Mouse (Mus musculus) liver, postnatal 0 days (tissue): ENCODE results near the gene Catsper4. TPM values are rescaled to one million over a fixed set of nuclear protein-coding genes. Genes with fewer than 3 reads are reported as not detected.
"Not testable (repeated sequence)": the region's sequence is repeated elsewhere in the genome, so short reads cannot be mapped to it uniquely, and the experiment has no call there.

Source experiments
- ATAC-seq: fragments of 200-750 bp; cut with Nextera tagmentation; 2 replicates; pipeline ENCODE4 v1.8.0; 2017; ENCODE audit warnings: mild to moderate bottlenecking, moderate library complexity
- DNase-seq: peaks from one replicate; pipeline ENCODE4 v3.0.0-alpha.2; 2016
- H3K27ac ChIP-seq: fragments of 300-500 bp; sonication (generic); 2 replicates; pipeline ENCODE4 v1.5.1; 2014; ENCODE audit warnings: antibody characterized with exemption, moderate library complexity, mild to moderate bottlenecking, low read depth
- H3K27me3 ChIP-seq: fragments of 300-500 bp; sonication (generic); 2 replicates; pipeline ENCODE4 v1.6.1; 2014; ENCODE audit warnings: low read length, control low read depth, mixed read lengths; ENCODE audit not compliant: insufficient read depth
- H3K36me3 ChIP-seq: fragments of 300-500 bp; sonication (generic); replicated peaks from 2 replicates; pipeline ENCODE4 v1.6.1; 2014; ENCODE audit warnings: mild to moderate bottlenecking, control low read depth, low read length, moderate library complexity, mixed read lengths; ENCODE audit not compliant: insufficient read depth
- H3K4me1 ChIP-seq: fragments of 300-500 bp; sonication (generic); 2 replicates; pipeline ENCODE4 v1.6.1; 2014; ENCODE audit warnings: antibody characterized with exemption, mild to moderate bottlenecking, control low read depth; ENCODE audit not compliant: insufficient read depth
- H3K4me2 ChIP-seq: fragments of 300-500 bp; sonication (generic); 2 replicates; pipeline ENCODE4 v1.6.1; 2014; ENCODE audit warnings: low read depth, mild to moderate bottlenecking, low read length, moderate library complexity, mixed read lengths
- H3K4me3 ChIP-seq: fragments of 300-500 bp; sonication (generic); 2 replicates; pipeline ENCODE4 v1.5.1; 2014; ENCODE audit warnings: low read depth, low read length
- H3K9ac ChIP-seq: fragments of 300-500 bp; sonication (generic); replicated peaks from 2 replicates; pipeline ENCODE4 v1.6.1; 2014; ENCODE audit warnings: mild to moderate bottlenecking, moderate library complexity
- H3K9me3 ChIP-seq: fragments of 300-500 bp; sonication (generic); 2 replicates; pipeline ENCODE4 v1.6.1; 2016; ENCODE audit warnings: mild to moderate bottlenecking, control low read depth, low read length, mixed read lengths
- CTCF ChIP-seq: sonication (generic); IDR thresholded peaks from 2 replicates; pipeline ENCODE4 v1.5.1; 2016; ENCODE audit warnings: antibody characterized with exemption, low read depth
- EP300 ChIP-seq: IDR thresholded peaks from 2 replicates; pipeline ENCODE4 v1.6.1; 2016; ENCODE audit warnings: antibody characterized with exemption, low read depth, mild to moderate bottlenecking
- WGBS: fragments of 180-500 bp; shearing (Covaris S2); extraction: QIAGEN DNeasy Blood & Tissue Kit; methylation state at CpG from one replicate; pipeline ENCODE4 v1.1.7; 2014; ENCODE audit not compliant: insufficient replicate concordance; 5-methylcytosine and 5-hydroxymethylcytosine counted together
- polyA plus RNA-seq: library from polyadenylated mRNA; unstranded; fragments of >200 nt; fragmentation: Nextera tagmentation; extraction: Ambion mirVana; gene quantifications from 2 replicates; pipeline ENCODE4 v1.2.1, GENCODE M21; 2015

The Catsper4 gene
- not detected in 2 replicates for polyA plus RNA-seq

DNA sequence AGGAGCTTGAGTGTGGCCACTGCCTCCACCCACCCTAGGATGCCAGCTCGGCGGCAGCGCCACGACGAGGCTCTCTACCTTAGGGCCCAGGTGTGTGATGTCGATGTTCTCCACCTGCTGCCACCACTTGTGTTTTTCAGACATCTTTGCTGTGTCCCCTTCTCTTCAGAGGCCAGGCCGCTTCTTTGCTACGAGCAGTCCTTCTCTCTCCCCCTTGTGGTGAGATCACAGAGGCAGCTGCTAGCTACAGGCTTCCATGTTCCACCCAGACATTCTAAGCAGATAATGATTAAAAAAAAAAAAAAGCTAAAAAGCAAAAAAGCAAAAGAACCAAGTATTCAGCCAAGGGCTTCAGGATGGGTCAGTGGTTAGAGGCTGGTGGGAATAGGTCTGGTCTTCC is at the start of gene Catsper4:
Gene Catsper4 (minus strand): TSS at position 190 of the 400 bp plus-strand sequence.
- 76% methylated on average over 8 of the region's 8 CpGs for WGBS
- DNase-seq (no peak), ATAC-seq (no peak)
- Histone ChIP-seq H3K27ac (no peak within 1 kb of the TSS), H3K4me1 (no peaks in the 10 kb centered on the region), H3K9ac (no peak within 1 kb of the TSS), H3K36me3 (no peaks in the 10 kb centered on the region), H3K9me3 (no peaks in the 10 kb centered on the region), H3K4me3 (no peak within 1 kb of the TSS), H3K4me2 (no peak within 1 kb of the TSS), H3K27me3 (no peaks in the 10 kb centered on the region)
- no peak for TF ChIP-seq EP300
- TF ChIP-seq CTCF, result peak; percentile 34

DNA sequence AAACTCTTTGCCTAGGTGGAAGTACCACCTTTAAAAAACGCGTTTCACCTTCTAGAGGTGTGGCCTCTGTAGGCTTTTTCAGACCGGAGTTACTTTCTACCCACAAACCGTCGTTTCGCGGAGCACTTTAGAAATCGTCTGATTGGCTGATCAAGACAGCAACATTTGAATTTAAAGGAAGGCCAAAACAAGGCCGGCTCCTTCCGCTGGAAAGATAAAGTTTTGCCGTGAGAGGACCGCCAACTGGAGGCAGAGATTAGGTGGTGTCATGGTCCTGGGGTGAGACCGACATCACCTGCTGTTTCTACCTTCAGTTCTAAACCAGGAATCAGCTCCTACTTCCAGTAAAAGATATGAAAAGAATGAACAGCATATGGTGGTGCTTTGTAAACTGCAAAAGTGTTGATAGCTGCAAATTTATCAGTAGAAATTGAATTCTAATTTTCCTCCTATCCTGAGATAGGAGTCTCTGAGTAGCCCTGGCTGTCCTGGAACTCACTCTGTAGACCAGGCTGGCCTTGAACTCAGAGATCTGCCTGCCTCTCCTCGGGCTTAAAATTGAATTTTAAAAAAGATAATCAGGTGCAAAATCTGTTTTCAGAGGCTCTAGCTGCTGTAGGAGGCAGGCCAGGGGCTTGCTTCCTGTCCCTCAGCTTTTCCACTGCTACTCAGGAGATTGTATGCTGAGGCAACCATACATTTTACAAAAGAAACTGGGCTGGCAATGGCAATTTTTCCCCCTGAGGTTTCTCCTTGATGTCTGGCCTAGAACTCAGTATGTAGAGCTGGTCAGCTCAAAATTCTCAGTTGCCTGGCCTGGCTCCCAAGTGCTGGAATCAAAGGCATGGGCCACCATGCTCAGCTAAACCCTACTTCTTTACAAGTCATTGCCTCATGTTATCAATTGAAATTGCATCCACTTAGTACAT is 46.5 kb upstream of the Catsper4 start:
- ATAC-seq (peak; percentile 92), DNase-seq (peak; percentile 73)
- Histone ChIP-seq H3K27ac (peak overlapping the region; percentile 87), H3K9ac (peak overlapping the region; percentile 40), H3K27me3 (no peaks in the 10 kb centered on the region), H3K9me3 (no peaks in the 10 kb centered on the region), H3K36me3 (peaks cover 28% of the 10 kb centered on the region), H3K4me2 (peak overlapping the region; percentile 70), H3K4me3 (peak overlapping the region; percentile 40), H3K4me1 (peaks cover 14% of the 10 kb centered on the region)
- TF ChIP-seq EP300 (peak; percentile 90), CTCF (no peak)
- WGBS, result 4% methylated on average over 14 of the region's 14 CpGs

DNA sequence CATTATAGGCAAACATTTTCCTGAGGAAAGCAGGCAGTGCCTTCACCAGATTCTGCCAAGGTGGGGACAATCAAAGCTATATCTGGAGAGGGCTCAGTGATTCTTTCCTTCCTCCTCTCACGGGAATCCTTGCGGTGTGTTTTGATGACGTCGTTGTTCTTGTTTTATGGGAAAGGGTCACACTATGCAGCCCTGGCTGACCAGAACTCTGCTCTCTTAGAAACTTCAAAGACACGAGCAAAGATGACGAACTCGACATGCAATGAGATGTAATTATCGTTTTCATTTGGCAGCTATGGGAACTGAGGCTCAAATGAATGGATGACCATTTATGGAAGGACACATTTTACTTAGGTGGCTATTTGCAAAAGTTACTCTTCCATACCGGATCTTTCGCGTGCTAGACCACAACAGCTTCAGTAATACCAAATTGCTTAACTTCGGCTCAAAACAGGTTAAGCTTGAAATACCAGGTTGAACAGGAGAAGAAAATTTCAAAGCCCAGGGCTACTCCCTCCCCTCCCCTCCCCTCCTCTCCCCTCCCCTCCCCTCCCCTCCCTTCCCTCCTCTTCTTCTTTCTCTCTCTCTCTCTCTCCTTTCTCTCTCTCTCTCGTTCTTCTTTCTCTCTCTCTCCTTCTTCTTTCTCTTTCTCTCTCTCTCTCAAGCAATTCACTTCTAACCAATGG is 45.7 kb upstream of the Catsper4 start:
- DNase-seq (no peak), ATAC-seq (no peak)
- peaks cover 14% of the 10 kb centered on the region for H3K4me1 ChIP-seq
- no peaks in the 10 kb centered on the region for H3K9me3 ChIP-seq
- no peak for TF ChIP-seq CTCF
- TF ChIP-seq EP300, result no peak
- no peaks in the 10 kb centered on the region for H3K27me3 ChIP-seq
- H3K4me3 ChIP-seq, result peak overlapping the region; percentile 40
- 13% methylated on average over 13 of the region's 13 CpGs for WGBS
- peak overlapping the region; percentile 70 for H3K4me2 ChIP-seq
- peaks cover 21% of the 10 kb centered on the region for H3K36me3 ChIP-seq
- peak overlapping the region; percentile 87 for H3K27ac ChIP-seq
- peak overlapping the region; percentile 48 for H3K9ac ChIP-seq

DNA sequence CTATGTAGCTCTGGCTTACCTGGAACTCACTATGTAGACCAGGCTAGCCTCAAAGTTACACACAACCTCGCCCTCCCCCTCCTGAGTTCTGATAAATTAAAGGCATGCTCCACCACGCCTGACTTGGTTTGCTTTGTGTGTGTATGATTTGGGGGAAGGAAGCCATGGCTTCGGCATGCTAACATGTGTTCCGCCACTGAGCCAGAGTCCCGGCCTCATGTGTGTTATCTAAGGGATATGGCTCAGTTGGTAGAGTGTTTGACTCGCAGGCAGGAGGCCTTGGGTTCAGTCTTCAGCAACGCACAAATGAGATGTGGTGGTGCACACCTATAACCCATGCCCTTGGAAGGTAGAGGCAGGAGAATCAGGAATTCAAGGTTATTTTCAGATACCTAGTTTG is 44.8 kb upstream of the Catsper4 start:
- Histone ChIP-seq H3K27ac (no peak overlapping the region), H3K4me2 (no peak overlapping the region), H3K36me3 (peaks cover 12% of the 10 kb centered on the region), H3K27me3 (no peaks in the 10 kb centered on the region), H3K9ac (no peak overlapping the region), H3K9me3 (no peaks in the 10 kb centered on the region), H3K4me1 (peaks cover 14% of the 10 kb centered on the region), H3K4me3 (no peak overlapping the region)
- TF ChIP-seq CTCF, result no peak
- TF ChIP-seq EP300, result no peak
- ATAC-seq (no peak), DNase-seq (no peak)
- WGBS, result 66% methylated on average over 7 of the region's 7 CpGs

DNA sequence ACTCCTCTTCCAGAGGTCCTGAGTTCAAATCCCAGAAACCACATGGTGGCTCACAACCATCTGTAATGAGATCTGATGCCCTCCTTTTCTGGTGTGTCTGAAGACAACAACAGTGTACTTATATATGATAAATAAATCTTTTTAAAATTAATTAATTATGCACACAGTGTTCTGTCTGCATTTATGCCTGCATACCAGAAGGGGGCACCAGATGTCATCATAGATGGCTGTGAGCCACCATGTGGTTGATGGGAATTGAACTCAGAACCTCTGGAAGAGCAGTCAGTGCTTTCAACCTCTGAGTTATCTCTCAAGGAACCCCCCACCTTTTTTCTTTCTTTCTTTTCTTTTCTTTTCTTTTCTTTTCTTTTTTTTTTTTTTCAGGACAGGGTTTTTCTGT is 42.4 kb upstream of the Catsper4 start:
- peaks cover 14% of the 10 kb centered on the region for H3K4me1 ChIP-seq
- not testable (repeated sequence) for DNase-seq, H3K27ac ChIP-seq, H3K4me2 ChIP-seq, H3K9me3 ChIP-seq, H3K36me3 ChIP-seq, H3K4me3 ChIP-seq, H3K27me3 ChIP-seq, H3K9ac ChIP-seq, ATAC-seq
- peak; percentile 69 for TF ChIP-seq CTCF

DNA sequence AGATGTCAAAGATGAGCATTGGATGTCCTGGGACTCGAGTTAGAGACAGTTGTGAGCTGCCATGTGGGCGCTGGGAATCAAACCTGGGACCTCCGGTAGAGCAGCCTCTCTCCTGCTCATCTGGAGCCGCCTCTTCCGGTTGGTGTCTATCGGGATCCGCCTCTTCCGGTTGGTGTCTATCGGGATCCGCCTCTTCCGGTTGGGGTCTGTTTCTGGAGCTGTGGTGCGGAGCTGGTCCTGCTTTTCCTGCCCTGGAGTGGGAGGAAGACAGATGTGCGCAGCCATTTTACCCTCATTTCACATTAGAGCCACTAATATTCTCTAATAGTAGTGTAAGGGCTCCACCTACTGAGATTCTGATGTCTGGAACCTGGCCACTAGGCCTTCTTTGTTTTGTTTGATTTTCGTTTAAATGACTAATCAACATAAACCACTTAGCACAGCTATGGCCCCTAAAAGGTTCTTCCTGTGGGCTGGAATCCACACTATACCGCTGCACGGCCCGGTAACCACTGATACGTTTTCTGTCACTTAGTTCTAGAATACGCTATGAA is 41.0 kb upstream of the Catsper4 start:
- DNase-seq, result no peak
- TF ChIP-seq CTCF, result no peak
- no peak for TF ChIP-seq EP300
- H3K4me2 ChIP-seq, result no peak overlapping the region
- no peak overlapping the region for H3K27ac ChIP-seq
- peaks cover 6% of the 10 kb centered on the region for H3K4me1 ChIP-seq
- no peaks in the 10 kb centered on the region for H3K9me3 ChIP-seq
- no peaks in the 10 kb centered on the region for H3K27me3 ChIP-seq
- H3K36me3 ChIP-seq, result no peaks in the 10 kb centered on the region
- no peak overlapping the region for H3K4me3 ChIP-seq
- ATAC-seq, result no peak
- 72% methylated on average over 19 of the region's 19 CpGs for WGBS
- no peak overlapping the region for H3K9ac ChIP-seq
